Mouse (Mus musculus) monocyte, adult 2 months (primary cell): ENCODE results near the gene Shank2.

Experiments
- DNase-seq, 2 experiments: peaks; one replicate each; pipeline ENCODE4 v3.0.0; 2022; ENCODE audit warnings: low spot score in 2 of 2, low read depth in 1 of 2

The Shank2 gene

DNA sequence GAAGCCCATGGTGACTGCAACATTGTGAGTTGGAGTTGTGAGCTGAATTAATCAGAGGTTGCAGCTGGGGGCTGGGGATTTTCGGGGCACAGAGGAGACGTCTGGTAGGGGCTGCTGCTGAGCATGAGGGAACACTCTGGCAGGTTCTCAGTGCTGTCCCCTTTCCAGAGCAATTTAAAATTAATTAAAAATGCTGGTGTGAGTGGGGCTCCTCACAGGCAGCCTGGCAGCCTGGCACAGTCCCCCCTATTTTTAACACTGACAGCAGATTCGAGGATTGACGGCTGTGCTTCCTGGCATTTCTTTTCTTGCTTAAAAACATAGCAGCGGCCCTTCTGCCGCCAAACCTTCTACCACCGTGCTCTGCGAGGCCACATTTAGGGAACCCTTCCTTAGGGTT lies 157.8 kb downstream of the Shank2 start:
- no peak for DNase-seq

DNA sequence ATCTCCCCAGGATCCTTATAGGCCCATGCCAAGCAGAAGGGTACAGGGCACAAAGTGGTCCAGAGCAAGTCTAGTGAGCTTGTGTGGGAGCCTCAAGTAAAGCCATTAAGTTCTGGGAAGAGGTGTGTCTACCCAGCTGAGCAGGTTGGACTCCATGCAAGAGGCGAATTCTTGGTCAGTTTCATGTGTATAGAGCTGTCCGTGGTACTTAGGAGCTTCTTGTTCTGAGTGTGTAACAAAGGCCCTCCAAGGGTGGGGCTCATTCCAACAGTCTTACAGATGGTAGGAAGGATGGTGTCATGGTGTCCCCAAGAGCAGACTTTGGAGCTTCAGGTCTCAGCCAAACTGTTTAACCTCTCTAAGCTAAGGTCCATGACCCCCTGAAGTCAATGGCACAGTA lies 158.3 kb downstream of the Shank2 start:
- DNase-seq, result no peak

DNA sequence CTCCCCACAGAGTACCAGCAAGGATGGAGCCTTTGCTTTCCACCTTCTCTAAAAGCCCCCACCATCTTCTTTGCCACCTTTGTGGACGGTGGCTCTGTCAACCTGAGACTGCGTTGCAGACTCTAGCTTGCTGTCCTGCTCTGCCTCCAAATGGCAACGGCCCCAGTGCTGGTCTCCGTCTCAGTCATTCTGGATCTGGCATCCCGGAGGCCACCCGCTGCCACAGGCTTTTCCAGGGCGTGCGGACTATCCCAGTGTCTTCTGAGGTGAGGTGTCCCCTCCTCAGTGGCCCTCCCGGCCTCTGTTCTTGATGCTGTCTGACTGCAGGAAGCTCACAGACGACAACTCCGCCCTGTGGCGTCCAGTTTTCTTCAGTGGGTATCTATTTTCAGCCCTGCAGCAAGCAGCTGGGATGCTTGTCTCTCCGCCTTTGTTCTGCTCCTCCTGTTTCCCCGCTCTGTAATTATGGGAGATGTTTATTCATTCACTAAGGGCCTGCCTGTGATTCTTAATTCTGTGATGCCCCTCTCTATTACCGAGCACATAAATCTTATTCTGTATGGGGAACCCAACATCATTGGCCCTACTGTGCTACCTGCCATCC lies 159.0 kb downstream of the Shank2 start:
- no peak for DNase-seq

DNA sequence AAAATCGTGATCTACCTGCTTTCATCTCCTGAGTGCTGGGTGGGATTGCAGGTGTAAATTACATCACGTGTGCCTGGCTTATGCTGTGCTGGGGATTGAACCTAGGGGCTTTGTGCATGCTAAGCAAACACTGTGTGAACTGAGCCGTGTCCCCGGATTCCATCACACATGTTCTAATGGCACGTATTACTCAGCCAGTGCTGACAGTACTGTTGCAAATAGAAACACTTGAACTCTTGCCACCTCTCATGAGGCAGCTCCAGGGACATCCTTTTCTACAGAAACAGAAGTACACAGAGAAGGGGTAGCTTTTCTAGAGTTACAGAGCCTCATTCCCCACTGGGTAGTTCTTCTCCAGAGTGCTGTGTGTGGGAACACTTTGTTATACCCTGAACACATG lies 168.5 kb downstream of the Shank2 start:
- no peak for DNase-seq

DNA sequence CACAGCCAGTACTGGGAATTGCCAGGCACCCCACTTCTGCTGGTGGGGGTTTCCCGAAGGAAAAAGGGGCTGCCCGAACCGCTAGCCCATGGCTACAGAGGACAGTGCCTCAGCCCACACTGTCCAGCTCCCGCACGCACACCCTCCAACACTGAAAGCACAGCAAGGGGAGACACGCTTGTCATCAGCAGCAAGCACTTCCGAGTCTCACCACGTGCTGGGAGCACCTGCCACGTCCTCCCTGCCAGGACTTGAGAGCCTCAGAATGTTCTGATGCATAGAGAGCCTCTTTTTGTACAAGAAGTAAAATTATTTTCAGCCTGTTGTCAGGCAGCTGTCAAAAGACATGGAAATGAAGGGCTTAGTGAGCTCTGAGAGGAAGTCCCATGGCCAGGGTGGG lies 169.0 kb downstream of the Shank2 start:
- DNase-seq, result no peak

DNA sequence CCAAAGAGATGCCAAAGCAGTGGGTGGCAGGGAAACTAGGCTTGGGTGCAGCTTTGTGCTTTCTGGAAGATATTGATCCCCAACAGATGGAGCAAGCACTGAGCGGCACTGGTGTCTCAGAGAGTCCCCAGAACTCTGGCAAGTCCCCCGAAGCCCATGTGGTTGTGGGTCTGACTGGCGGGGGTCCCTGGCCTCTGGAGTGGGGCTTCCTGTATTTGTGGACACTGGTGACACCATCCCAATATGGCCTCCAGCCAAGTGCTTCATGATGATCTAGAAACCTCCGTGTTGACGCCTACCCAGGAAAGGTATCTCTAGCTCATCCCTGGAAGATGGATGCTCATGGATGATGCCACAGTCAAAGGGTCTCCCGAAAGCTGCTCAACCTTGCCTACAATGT lies 172.1 kb downstream of the Shank2 start:
- DNase-seq, result no peak

DNA sequence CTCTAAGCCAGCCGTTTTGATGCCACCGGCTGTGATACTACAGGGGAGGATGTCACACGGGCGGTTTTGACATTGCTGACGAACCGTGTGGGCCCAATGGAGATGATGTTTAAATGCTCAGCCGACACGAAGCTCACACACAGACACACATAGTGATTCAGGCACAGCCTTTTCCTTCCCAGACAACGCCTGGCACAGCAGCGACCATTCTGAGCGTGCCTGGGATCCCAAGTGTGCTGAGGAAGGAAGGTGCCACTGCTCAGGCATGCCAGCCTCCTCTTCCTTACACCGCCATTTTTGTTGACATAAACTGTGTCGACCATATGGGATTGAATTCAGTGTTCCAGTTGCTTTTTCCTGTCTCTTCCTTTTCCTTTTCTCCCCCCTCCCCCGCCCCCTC lies 172.6 kb downstream of the Shank2 start:
- DNase-seq, result no peak

DNA sequence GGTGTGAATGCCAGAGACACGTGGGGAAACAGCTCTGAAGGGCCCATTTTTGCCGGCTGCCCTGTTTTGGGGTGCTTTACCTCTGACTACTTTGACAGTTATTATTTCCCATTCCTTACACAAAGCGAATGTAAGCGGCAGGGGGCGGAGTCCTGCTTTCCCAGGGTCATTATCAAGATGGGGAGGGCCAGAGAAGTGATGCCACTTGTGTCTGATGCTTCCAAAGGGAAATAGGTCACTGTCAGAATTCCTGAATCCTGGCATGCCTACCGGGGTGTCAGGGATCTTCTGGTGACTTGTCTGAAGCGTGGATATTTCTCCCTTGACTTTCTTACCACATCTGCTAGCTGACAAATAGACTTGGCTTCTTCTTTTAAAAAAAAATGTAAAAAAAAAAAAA lies 173.3 kb downstream of the Shank2 start:
- DNase-seq, result no peak

DNA sequence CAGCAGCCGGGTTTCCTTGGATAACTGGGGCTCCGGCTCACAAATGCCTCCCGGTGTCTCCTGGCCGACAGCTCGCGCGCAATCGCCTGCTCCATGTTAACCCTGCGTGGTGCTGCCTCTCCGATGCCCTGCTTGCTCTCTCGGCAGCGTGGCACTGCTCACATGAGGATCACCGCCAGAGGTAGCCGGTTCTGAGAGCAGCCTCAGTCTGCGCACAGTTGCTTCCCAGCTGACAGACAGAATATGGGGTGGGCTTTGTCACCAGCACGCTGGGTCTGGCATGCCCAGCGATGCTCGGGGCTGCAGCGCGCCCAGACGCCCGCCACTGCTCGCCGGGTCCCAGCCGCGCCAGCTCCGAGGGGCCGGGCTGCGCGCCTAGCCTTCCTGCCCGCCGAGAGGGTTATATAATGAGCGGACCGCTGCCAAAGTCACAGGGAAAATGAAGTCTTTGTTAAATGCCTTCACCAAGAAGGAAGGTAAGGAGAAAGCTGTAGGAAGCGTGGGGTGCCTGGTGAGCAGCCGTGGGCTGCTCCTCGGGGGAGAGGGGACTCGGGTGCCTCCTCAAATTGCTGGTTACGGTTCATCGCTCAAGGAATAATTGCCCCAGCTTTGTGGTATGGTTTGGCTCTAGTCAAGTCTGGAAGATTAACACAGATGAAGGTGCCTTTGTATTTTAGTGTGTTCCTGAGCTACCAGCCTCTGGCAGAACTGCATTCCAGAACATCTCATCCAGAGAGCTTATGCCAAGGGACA lies 173.9 kb downstream of the Shank2 start:
- no peak for DNase-seq

DNA sequence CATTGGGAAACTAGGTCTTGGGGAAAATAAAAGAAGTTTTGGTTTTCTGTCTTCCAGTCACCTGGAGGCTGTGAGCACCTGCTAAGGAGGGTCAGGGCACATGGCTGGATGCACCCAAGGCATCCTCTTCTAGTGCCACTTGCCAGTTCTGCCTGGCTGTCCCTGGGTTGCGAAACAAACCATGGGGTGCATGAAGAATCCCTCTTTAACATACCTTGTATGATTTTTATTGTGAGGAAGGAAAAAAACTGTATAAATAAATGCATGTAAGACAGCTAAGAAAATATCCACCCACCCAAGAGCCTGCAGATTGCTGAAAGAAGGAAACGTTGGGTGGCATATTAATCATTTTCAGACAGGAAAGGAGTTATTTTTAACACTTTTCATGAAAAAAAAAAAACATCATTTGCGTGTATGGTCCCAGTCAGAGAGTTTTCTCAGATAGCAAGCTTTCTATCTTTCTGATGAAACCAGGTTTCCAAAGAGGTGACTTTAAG lies 174.6 kb downstream of the Shank2 start:
- DNase-seq, result no peak

DNA sequence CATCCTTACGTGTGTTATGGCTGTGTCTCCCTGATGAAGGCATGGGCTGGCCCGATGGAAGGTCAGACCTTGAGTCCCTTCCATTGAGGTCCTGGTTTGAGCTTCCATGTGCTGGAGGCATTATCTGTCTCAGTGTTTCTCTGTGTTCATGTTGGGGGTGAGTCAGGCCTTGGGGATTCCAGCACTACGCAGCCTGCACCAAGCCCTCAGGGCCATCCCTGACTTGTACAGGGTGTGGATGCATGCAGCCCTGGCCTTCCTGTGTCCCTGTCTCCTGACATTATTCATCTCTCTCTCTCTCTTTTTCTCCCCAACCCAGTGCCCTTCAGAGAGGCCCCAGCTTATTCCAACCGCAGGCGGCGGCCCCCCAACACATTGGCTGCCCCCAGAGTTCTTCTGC lies 177.7 kb downstream of the Shank2 start:
- no peak for DNase-seq

DNA sequence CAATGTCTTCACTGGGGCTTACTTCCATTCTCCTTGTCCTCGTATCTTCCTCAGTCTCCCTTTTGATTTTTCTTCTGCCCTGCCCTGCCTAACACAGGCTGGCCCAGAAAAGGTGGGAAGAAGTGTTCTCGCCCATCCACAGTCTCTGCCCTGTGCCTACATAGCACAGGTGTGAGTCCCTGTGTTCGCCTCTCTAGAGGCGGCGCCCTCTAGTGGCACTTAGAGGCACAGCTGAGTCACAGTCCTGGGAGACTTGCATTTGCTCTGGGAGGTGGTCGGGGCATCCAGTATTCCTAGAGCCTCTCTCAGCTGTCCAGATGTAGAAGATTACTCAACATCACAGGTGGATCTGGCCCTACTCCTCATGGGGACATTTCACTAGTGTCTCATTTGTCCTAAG lies 179.2 kb downstream of the Shank2 start:
- DNase-seq, result no peak

DNA sequence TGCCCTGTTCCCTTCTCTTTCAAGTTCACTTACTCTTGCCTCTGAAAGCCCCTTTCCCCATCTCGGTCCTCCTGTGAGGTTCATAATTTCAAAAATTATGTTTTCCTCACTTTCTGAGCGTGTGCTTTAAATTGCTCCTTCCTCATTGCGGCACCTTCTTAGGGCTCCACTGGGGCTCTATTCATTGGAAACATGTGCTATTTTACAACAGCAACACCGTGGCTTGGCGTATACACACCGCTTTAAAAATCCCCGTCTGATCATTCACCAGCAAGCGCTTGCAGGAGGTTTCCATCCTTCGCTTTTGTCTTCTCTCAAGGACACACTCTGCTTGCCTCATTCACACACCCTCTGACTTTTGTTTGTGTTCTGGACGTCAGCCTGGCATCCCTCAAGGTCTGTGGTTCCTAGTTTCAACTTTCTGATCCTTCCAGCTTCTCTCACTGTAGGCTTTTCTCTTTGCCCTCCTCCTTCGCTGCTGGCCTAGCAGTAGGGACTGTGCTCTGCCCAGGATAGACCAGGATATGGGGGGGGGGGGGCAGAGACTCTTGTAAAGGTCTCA lies 186.2 kb downstream of the Shank2 start:
- no peak for DNase-seq

DNA sequence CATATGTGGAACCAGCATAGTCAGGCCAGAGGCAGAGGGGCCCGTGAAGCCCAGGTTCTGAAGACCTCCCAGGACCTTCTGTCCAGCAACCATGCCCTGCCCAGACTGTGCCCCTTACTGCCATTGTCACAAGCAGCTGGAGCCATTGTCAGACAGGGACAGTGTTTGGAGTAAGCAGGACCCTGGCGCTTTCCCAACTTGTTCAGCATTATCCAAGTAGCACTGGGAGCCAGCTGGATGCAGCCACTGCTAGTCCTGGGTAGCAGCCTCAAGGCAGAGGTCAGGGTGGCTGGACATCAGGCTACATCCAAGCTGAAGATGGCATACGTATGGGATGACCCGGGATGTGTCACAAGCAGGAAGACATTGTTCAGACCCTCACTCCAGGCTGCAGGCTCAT lies 187.7 kb downstream of the Shank2 start:
- no peak for DNase-seq

DNA sequence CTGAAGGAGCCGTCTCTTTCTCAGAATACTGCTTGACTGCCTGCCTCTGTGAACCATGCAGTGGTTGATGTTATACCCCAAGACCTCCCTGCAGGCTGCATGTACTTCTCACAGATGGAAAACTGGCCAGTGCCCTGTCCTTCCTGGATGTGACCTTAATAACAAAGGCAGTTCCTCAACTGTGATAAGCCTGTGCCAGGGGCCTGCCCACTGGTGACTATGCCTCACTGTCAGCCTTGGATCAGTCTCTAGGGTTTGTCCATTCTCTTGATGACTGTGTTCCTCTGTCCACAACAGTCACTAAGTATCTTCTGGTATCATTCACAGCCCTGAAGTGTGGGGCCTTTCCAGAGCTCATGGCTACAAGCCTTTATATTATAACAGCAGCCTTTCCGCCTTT lies 196.8 kb downstream of the Shank2 start:
- no peak for DNase-seq

DNA sequence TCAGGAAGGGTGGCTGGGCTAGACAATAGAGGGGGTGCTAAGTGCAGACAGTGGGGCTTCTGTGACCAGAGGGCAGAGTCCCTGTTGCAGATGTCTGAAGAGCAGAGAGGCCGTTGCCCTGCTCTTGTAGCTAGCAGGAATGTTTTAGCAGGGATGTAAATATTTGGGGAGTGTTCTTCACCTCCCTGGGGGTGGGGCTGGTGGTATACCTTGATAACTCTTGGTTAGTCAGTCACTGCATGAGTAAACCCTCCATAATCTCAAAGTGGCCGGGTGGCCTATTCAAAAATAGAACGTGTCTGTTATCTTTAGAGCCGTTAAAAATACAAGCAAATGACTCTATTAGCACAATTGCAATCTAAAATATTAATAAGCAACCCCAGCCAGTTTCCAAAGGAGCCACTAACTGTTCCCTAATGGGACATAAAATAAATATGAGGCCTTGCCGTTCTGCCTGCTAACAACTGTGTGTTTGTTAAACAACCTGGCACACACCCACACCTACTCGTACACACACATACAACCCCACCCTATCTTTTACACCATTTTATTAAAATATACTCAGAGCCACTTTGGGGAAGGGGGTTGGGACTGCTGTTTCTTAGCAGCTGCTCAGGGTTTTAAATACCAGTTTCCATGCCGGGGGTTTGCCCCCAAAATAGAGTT lies 200.4 kb downstream of the Shank2 start:
- no peak for DNase-seq

DNA sequence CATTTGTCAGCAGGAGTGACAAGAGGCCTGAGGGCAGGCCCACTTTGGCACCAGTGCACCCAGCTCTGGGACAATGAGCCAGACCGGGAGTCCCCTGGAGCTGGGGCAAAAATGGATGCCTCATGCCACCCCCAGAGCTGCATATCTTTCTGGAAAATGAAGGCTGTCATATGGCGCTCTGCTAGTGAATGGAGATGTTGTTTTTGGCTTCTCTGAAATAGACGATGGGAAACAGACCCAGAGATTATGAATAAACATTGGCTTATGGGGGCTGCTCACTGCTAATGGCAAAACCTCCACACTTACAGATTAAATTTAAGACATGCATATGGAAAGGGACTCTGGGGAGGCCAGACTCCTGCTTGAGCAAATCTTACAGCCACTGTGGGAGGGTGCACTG lies 202.6 kb downstream of the Shank2 start:
- DNase-seq, result no peak

DNA sequence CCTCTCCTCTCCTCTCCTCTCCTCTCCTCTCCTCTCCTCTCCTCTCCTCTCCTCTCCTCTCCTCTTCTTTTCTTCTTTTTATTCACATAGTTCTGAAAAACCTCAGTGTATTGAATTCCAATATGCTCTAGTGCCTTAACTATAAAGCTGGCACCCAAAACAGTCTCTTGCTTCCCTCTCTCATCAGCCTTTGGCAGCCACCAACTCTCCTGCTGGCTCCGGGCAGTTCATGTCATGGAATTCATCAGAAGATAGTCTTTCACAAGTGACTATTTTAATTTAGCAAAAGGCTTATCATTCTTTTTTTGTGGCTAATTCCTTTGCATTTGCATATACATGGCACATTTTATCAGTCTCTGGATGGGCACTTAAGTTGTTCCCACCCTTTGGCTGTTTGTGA lies 203.4 kb downstream of the Shank2 start:
- DNase-seq, result no peak

DNA sequence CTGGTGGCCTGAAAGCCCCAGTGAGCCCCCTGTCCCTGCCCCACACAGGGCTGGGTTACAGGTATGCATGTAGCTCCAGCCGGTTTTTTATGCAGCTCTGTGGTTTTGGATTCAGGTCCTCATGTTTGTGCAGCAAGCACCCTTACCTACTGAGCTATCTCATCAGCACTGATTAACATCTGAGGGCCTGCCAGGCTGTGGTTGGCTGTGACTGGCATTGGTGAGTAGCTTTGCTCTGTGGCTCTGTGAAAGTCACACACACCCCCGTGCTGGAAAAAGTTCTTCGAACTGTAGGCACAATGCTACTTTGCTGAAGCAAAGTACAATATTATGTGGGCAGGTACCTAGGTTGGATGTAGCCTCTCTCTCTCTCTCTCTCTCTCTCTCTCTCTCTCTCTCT lies 204.1 kb downstream of the Shank2 start:
- DNase-seq, result no peak

DNA sequence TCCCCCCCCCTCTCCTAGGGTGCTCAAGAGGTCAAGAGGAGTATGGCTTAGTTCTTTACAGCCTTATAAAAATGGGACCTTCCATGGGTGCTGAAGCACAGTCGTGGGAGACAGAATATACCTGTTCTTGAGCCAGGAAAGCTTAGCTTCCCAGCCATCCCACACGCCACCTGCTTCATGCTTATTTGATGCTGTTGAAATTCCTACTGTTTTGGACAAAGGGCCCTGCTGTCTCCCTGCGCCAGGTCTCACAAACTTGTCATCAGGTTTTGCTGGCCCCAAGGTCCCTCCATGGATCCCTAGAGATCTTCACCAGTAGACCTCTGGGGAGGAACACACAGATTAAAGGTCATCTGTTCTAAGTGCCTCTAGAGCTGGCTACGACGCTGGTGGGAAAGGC lies 204.5 kb downstream of the Shank2 start:
- DNase-seq, result no peak

DNA sequence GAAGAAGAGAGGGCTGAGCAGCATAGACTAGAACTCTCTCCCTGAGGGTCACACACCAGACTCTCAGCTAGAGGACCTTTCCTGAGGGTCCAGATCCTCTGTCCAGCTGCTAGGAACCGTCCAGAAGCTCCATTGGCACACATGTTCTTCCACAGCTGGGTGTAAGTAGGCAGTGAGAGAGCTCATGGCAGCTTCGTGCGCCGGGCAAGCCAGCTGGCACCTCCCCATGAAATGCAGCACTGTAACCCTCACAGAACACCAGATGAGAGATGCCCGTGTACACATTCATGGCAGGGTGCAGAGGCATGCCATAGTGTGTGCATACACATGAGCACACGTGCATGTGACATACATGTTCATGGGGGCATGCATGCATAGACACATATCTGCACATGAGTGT lies 205.4 kb downstream of the Shank2 start:
- no peak for DNase-seq

DNA sequence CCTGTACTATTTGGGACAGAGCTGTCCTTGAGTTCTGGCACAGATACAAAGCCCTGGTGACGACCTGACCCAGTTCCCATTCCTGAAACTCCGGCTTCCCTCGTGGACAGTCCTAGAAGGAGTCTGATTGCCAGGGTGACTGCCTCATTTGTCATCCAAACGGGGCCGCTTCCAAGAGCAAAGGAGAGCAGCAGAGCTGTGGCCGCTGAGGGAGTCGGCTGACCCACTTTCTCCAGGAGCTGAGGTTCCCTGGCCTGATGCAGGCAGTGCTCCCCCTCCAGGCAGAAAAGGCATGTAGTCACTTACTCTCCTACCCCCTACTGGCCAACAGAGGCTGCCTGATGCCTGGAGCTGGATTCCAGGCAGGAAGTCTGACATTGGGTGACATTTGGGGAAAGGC lies 206.1 kb downstream of the Shank2 start:
- DNase-seq, result no peak
